Mouse (Mus musculus) C2C12 (cell line): ENCODE measurements around the gene Gm20532.

Experiments used
- CTCF ChIP-seq: IDR thresholded peaks from one replicate; pipeline ENCODE4 v1.5.1; 2011; ENCODE audit not compliant: control insufficient read depth, insufficient read depth, insufficient read length
- MAX ChIP-seq: IDR thresholded peaks from one replicate; pipeline ENCODE4 v1.6.1; 2011; ENCODE audit warnings: mild to moderate bottlenecking, control low read depth
- USF1 ChIP-seq: IDR thresholded peaks from one replicate; pipeline ENCODE4 v1.6.1; 2011; ENCODE audit warnings: low read depth, mild to moderate bottlenecking, control low read depth, moderate library complexity

DNA sequence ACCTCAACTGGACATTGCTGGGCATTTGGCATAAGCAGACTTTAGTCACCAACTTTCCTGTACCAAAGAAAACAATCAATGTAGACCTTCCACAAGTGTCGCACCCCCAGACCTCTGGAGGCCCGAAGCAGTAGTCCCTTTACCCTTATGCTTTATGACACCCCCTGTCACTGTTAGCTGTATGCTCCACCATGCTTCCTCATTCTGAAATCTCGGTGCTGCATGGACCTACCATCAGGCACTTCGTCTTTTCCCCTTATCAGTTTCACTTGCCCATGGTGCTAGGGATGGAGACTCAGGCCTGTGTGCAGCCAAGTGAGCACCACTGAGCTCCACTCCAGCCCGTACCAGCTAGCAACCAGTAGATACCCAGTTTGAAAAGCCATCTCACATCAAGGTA lies 51.6 kb downstream of the Gm20532 start:
- TF ChIP-seq CTCF (no peak), MAX (no peak), USF1 (no peak)
